Mouse (Mus musculus) kidney, embryonic 15.5 days (tissue): ENCODE data around the gene Mad1l1. TPM values are rescaled to one million over a fixed set of nuclear protein-coding genes. Genes with fewer than 3 reads are reported as not detected.
"Not testable (repeated sequence)": the region's sequence is repeated elsewhere in the genome, so short reads cannot be mapped to it uniquely, and the experiment has no call there.

ENCODE experiments used
- ATAC-seq: fragments of 200-750 bp; cut with Nextera tagmentation; replicated peaks from 2 replicates; pipeline ENCODE4 v1.8.0; 2017; ENCODE audit warnings: moderate TSS enrichment; ENCODE audit not compliant: low FRiP score
- H3K27ac ChIP-seq: fragments of 300-500 bp; sonication (generic); 2 replicates; pipeline ENCODE4 v1.5.1; 2015; ENCODE audit warnings: mild to moderate bottlenecking, inconsistent platforms
- H3K27me3 ChIP-seq: fragments of 300-500 bp; sonication (generic); 2 replicates; pipeline ENCODE4 v1.6.1; 2015; ENCODE audit warnings: inconsistent platforms
- H3K36me3 ChIP-seq: fragments of 300-500 bp; sonication (generic); 2 replicates; pipeline ENCODE4 v1.6.1; 2015; ENCODE audit warnings: inconsistent platforms
- H3K4me1 ChIP-seq: fragments of 300-500 bp; sonication (generic); 2 replicates; pipeline ENCODE4 v1.6.1; 2015; ENCODE audit warnings: inconsistent platforms
- H3K4me2 ChIP-seq: fragments of 300-500 bp; sonication (generic); 2 replicates; pipeline ENCODE4 v1.6.1; 2015; ENCODE audit warnings: moderate library complexity, mild to moderate bottlenecking, inconsistent platforms
- H3K4me3 ChIP-seq: fragments of 300-500 bp; sonication (generic); replicated peaks from 2 replicates; pipeline ENCODE4 v1.5.1; 2015; ENCODE audit warnings: mild to moderate bottlenecking, inconsistent platforms
- H3K9ac ChIP-seq: fragments of 300-500 bp; sonication (generic); 2 replicates; pipeline ENCODE4 v1.6.1; 2015; ENCODE audit warnings: mild to moderate bottlenecking, inconsistent platforms
- H3K9me3 ChIP-seq: fragments of 300-500 bp; sonication (generic); replicated peaks from 2 replicates; pipeline ENCODE4 v1.6.1; 2016; ENCODE audit warnings: inconsistent platforms
- WGBS: fragments of 180-500 bp; shearing (Covaris S2); methylation state at CpG from one replicate; pipeline ENCODE4 v1.1.7; 2015; ENCODE audit warnings: mixed read lengths; 5-methylcytosine and 5-hydroxymethylcytosine counted together
- polyA plus RNA-seq: library from polyadenylated mRNA; unstranded; fragments of >200 nt; fragmentation: Nextera tagmentation; extraction: Ambion mirVana; gene quantifications from 2 replicates; pipeline ENCODE4 v1.2.1, GENCODE M21; 2015

Mad1l1 gene
- polyA plus RNA-seq = 46.5 and 53.0 TPM in 2 replicates

DNA sequence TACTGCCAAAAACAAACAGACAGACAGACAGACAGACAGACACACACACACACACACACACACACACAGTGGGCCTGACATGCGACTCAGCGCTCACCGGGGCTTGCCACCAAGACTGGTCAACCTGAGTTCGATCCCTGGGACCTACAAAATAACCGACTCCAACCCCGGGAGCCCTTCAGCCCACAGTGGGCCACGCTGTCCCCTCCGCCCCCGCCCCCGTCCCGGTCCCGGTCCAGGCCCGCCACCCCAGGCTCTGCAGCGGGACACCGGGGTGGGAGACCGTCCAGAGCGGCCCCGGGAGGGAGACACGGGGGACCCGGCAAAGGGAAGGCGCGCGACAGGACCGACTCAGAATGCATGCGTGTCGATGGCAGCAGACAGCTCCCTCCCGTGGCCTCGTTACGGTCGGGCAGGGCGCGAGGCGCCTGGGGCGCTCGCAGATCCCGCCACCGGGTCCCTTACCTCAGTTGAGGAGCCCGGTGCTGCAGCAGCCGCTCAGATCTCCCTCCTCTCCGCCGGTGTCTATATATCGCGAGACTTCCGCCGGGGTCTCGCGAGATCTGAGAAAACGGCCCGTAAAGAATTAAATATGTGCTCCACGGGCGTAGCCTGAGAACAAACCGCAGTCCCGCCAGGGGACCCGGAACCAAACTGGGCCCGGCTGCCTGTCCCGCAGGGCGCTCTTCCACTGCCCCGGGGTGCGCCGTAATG lies at the start of gene Mad1l1, which contains the start of gene Nudt1:
Gene Mad1l1, minus strand, starts transcription at position 511 of the 714 bp plus-strand sequence.
Gene Nudt1, plus strand, starts transcription at position 615 of the 714 bp plus-strand sequence.
- Histone ChIP-seq H3K4me3 (peak within 1 kb of the TSS; percentile 98), H3K27me3 (no peaks in the 10 kb centered on the region), H3K27ac (peak within 1 kb of the TSS; percentile 81), H3K4me2 (peak within 1 kb of the TSS; percentile 82), H3K9ac (peak within 1 kb of the TSS; percentile 100), H3K9me3 (no peaks in the 10 kb centered on the region), H3K36me3 (peaks cover 5% of the 10 kb centered on the region; the same call in 1 of the 2 replicates), H3K4me1 (peaks cover 19% of the 10 kb centered on the region)
- 1% methylated on average over 60 of the region's 60 CpGs for WGBS
- peak; percentile 95 for ATAC-seq

DNA sequence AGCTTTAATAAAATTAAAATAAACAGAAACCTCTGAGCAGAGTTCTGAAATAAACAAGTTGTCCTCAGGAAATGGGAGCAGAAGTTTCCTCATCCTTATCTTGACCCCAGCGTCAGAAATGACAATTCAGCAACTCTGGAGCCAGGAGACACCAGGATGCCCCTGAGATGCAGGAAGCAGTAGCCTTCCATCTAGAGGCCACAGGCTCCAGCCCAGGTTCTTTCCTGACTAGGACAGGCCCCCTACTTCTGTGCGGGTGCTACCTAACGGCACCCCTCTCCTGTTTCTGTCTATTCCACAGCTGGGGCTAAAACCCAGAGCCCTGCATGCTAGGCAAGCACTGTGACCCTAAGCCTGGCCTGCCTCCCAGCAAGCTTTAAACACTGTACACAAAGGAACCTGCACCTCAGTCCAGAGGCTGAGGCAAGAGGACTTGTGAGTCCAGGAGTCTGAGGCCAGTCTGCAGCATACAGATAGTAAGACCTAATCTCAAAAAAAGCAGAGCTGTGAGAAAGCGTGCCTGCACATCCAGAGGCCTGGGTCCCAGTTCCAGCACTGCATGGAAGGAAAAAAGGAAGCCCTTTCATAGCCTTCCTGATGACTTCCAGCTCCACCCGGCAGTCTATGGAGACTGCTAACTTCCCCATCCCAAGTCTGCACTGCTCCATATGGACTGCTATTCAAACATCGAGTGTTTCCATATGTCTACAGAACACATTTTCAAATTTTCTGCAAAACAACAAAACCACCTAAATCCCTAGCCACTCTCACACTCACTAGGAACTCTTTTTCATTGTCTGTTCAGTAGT lies 49.3 kb upstream of the Mad1l1 start:
- 68% methylated on average over 6 of the region's 6 CpGs for WGBS
- Histone ChIP-seq H3K4me3 (no peak overlapping the region), H3K36me3 (no peaks in the 10 kb centered on the region), H3K27me3 (no peaks in the 10 kb centered on the region), H3K4me1 (peaks cover 35% of the 10 kb centered on the region), H3K9ac (no peak overlapping the region), H3K9me3 (no peaks in the 10 kb centered on the region), H3K4me2 (no peak overlapping the region), H3K27ac (0 out of 2 replicates have a peak overlapping the region, but pooled peaks have one; percentile 57)
- no peak for ATAC-seq

DNA sequence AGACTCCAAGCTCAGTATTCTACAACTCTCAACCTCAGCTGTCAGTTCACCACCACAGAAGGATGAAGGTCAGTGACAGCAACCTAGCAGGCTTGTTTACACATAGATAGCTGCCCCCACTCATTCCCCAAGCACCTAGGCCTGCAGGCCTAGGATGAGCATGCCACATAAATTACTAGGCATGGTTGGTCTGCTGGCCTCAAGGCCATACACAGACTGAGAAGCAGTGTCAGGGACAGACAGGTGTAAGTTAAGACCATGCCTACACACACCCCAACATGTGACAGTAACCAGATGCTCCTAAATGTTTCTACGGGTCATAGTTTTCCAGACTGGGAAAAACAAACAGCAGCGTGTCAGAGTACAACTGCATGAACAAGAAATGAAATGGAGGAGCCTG lies 48.1 kb upstream of the Mad1l1 start:
- H3K27me3 ChIP-seq = no peaks in the 10 kb centered on the region
- no peak overlapping the region for H3K4me3 ChIP-seq
- H3K27ac ChIP-seq = peak overlapping the region; percentile 57
- H3K9me3 ChIP-seq = no peaks in the 10 kb centered on the region
- peaks cover 28% of the 10 kb centered on the region for H3K4me1 ChIP-seq
- no peak overlapping the region for H3K4me2 ChIP-seq
- ATAC-seq = no peak
- WGBS = 37% methylated on average over 2 of the region's 2 CpGs
- no peak overlapping the region for H3K9ac ChIP-seq
- no peaks in the 10 kb centered on the region for H3K36me3 ChIP-seq

DNA sequence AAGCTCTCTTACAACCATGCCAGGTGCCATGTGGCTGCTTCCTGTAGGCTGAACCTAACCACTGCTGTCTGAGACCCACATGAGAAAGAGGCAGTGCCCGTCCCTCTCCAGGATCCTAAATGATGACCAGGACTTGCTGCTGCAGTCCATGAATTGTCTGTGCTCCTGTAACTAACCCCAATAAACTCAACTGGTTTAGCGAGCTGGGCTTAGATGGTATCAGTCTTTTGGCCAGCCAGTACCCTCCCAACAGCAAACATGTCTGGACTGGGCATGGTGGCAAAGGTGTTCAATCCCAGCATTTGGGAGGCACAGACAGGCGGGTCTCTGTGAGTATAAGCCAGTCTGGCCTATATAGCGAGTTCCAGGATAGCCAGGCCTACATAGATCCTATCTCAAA lies 47.6 kb upstream of the Mad1l1 start:
- H3K9ac ChIP-seq = no peak overlapping the region
- H3K4me3 ChIP-seq = no peak overlapping the region
- H3K4me1 ChIP-seq = peaks cover 23% of the 10 kb centered on the region
- peak overlapping the region; percentile 45 for H3K27ac ChIP-seq
- WGBS = 88% methylated on average over 4 of the region's 4 CpGs
- no peaks in the 10 kb centered on the region for H3K27me3 ChIP-seq
- ATAC-seq = no peak
- H3K4me2 ChIP-seq = no peak overlapping the region
- H3K9me3 ChIP-seq = no peaks in the 10 kb centered on the region
- no peaks in the 10 kb centered on the region for H3K36me3 ChIP-seq

DNA sequence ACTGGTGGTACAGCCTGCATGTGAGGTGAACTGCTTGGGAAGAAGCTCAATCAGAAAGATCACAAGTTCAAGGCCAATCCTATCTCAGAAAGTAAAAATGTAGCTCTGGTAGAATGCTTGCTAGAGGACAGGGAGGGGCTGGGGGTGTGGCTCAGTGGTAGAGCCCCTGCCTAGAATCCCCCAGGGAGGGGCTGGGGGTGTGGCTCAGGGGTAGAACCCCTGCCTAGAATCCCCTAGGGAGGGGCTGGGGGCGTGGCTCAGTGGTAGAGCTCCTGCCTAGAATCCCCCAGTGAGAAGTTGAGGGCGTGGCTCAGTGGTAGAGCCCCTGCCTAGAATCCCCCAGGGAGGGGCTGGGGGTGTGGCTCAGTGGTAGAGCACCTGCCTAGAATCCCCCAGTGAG lies 46.8 kb upstream of the Mad1l1 start:
- H3K9me3 ChIP-seq, ATAC-seq, H3K4me3 ChIP-seq, H3K27ac ChIP-seq, H3K9ac ChIP-seq, H3K36me3 ChIP-seq, H3K4me2 ChIP-seq, H3K27me3 ChIP-seq: not testable (repeated sequence)
- peaks cover 17% of the 10 kb centered on the region for H3K4me1 ChIP-seq
- 95% methylated on average over 2 of the region's 2 CpGs for WGBS

DNA sequence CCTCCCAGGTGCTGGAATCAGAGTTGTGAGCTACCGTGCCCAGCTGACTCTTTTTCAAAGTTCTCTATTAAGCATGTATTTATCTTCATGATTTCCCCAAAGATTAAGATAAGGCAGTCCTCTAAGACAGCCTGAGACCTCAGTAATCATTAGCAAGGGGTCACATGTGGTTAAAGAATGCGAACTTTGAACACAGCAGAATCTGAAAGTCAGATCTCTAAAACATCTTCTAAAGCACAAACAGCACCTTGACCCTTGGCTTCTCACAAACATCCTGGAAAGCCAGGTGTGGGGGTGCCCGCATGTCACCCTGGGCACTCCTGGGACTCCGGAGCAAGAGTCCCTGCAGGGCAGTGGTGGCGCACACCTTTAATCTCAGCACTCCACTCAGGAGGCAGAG lies 43.1 kb upstream of the Mad1l1 start:
- no peak overlapping the region for H3K4me2 ChIP-seq
- H3K4me1 ChIP-seq = peaks cover 3% of the 10 kb centered on the region; the same call in 1 of the 2 replicates
- H3K4me3 ChIP-seq = no peak overlapping the region
- H3K27me3 ChIP-seq = no peaks in the 10 kb centered on the region
- no peaks in the 10 kb centered on the region for H3K9me3 ChIP-seq
- ATAC-seq = no peak
- H3K27ac ChIP-seq = no peak overlapping the region; the same call in 1 of the 2 replicates
- peaks cover 7% of the 10 kb centered on the region for H3K36me3 ChIP-seq
- WGBS = 79% methylated on average over 5 of the region's 5 CpGs
- H3K9ac ChIP-seq = no peak overlapping the region

DNA sequence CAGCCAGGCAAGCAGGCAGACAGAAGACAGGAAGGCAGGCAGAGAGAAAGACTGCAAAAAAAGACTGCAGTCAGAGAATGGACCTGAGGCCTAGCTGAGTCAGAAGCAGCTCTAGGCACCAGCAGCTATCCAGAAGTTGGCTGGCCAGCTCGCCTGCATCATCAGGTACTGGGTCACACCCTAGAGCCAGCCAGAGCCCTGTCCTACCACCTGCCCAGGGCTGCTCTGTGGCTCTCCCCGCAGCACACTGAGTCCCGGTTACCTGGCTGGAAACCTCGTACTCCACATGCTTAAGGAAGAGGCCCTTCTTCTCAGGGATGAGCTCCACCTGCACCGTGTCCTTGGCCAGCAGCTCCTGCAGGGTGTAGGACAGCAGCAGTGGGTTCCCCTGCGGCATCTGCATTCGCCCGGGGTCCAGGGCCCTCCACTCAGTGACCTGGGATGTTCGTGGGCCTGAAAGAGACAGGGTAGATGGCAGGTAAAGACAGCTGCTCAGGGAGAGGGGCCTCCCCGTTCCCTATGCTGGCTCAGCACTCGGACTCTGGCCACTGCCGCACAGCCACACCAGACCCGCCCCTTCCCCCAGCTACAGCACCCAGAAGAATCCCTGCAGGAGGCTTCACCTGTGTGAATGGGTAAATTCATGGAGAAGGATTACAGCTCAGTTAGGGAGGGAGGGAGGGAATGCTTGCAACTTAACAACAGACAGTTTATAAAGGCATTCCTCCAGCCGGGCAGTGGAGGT lies 38.8 kb upstream of the Mad1l1 start:
- H3K27ac ChIP-seq = peak overlapping the region; percentile 41; the same call in 1 of the 2 replicates
- no peaks in the 10 kb centered on the region for H3K9me3 ChIP-seq
- no peak overlapping the region for H3K4me3 ChIP-seq
- 73% methylated on average over 14 of the region's 14 CpGs for WGBS
- H3K36me3 ChIP-seq = peaks cover 47% of the 10 kb centered on the region
- H3K27me3 ChIP-seq = no peaks in the 10 kb centered on the region
- no peaks in the 10 kb centered on the region for H3K4me1 ChIP-seq
- 0 out of 2 replicates have a peak overlapping the region, but pooled peaks have one; percentile 3 for H3K4me2 ChIP-seq
- H3K9ac ChIP-seq = no peak overlapping the region
- ATAC-seq = peak; percentile 76

DNA sequence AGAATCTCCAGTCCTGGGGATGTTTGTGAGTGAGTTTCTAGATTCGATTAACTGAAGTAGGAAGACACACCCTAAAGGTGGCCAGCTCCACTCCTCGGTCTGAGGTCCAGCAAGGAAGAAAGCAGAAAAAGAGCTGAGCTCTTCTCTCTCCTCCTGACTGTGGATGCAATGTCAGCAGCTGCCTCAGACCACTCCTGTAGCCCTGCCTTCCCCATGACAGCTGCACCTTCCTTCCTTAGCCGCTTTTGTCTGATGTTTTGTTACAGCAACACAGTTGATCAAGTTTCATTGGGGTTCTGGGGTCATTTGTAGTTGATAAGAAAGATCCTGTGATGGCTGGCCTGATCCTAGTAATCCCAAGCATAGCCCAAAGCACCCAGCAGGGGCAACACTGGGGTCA lies 36.1 kb upstream of the Mad1l1 start:
- Histone ChIP-seq H3K4me2 (no peak overlapping the region), H3K27me3 (no peaks in the 10 kb centered on the region), H3K4me3 (no peak overlapping the region), H3K36me3 (peaks cover 72% of the 10 kb centered on the region), H3K4me1 (no peaks in the 10 kb centered on the region), H3K27ac (no peak overlapping the region), H3K9ac (no peak overlapping the region), H3K9me3 (no peaks in the 10 kb centered on the region)
- 76% methylated on average over 3 of the region's 3 CpGs for WGBS
- no peak for ATAC-seq

DNA sequence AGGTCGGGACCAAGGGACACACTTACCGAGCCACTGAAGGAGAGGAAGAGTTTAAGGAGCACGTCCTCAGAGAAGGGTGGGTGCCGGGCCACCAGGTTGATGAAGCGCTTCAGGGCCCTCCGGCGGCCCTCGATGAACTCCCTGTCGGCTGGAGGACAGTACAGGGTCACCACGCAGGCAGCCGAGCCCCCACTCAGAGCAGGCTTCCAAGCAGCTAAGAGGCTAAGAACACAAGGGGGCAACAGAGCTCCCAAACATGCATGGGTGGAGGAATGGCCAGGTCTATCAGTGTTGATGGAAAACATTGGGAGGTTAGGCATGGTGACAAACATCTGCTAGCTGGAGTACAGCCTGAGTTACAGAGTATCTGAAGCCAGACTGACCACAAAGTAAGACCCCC lies 34.6 kb upstream of the Mad1l1 start:
- no peak overlapping the region for H3K27ac ChIP-seq
- H3K36me3 ChIP-seq = peaks cover 85% of the 10 kb centered on the region
- no peak overlapping the region for H3K4me2 ChIP-seq
- H3K9me3 ChIP-seq = no peaks in the 10 kb centered on the region
- no peak overlapping the region for H3K4me3 ChIP-seq
- no peak for ATAC-seq
- no peaks in the 10 kb centered on the region for H3K27me3 ChIP-seq
- no peaks in the 10 kb centered on the region for H3K4me1 ChIP-seq
- WGBS = 77% methylated on average over 11 of the region's 11 CpGs
- H3K9ac ChIP-seq = no peak overlapping the region

DNA sequence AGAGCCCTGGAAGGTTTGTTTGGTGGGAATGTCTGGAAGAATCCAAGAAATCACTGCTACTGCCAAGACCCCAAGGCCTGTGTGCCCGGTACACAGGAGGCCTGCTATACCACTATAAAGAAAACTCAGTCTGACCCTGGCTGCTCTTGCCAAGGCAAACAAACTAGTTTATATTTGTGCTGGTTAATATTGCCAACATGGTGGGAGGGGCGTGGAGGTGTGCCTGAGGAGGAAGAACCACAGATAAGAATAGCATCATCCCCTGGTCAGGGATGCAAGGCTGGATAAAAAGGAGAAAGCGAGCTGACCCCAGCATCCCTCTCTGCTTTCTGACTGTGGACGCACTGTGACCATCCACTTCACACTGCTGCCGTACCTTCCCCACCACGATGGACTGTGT lies 31.0 kb upstream of the Mad1l1 start:
- no peak overlapping the region for H3K9ac ChIP-seq
- no peaks in the 10 kb centered on the region for H3K27me3 ChIP-seq
- no peak overlapping the region for H3K27ac ChIP-seq
- no peak overlapping the region for H3K4me2 ChIP-seq
- WGBS = 93% methylated on average over 6 of the region's 6 CpGs
- ATAC-seq = no peak
- no peaks in the 10 kb centered on the region for H3K4me1 ChIP-seq
- peaks cover 82% of the 10 kb centered on the region for H3K36me3 ChIP-seq
- H3K4me3 ChIP-seq = no peak overlapping the region
- no peaks in the 10 kb centered on the region for H3K9me3 ChIP-seq

DNA sequence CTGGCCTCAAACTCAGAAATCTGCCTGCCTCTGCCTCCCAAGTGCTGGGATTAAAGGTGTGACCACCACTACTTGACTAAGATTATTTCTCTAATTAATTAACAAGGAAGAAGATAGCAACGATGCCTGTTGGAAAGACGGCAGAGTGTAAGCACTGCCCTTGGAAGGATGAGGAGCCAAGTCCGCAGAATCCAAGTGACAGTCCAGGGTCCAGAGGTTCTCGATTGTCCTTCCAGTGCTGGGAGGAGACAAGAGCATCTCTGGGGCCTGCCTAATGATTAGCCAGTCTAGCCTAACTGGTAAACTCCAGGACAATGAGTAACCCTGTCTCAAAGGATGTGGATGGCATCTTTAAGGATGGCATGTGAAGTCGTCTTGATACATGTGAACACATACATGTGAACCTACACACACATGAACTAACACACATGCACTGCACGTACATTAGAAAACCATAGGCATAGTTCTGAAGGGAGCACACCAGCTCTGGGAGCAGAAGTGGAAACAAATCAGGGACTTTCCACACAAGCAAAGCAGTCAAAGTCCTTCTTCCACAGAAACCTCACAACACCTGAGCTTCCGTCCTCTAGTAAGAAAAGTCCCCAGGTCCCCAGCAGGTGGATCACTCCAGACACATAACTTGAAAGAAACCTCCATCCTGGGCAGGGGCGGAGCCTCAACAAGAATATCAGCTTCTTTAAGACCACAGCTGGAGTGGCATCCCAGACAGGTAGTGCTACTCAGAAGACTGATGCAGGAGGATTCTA lies 29.6 kb upstream of the Mad1l1 start:
- peaks cover 80% of the 10 kb centered on the region for H3K36me3 ChIP-seq
- WGBS = 91% methylated on average over 8 of the region's 8 CpGs
- H3K27me3 ChIP-seq = no peaks in the 10 kb centered on the region
- H3K4me2 ChIP-seq = no peak overlapping the region
- no peak overlapping the region for H3K9ac ChIP-seq
- no peaks in the 10 kb centered on the region for H3K9me3 ChIP-seq
- no peak for ATAC-seq
- no peak overlapping the region for H3K4me3 ChIP-seq
- no peak overlapping the region for H3K27ac ChIP-seq
- no peaks in the 10 kb centered on the region for H3K4me1 ChIP-seq
